Comparison of ENCODE assay signal across 35 mouse cellular contexts in the genomic region with DNA sequence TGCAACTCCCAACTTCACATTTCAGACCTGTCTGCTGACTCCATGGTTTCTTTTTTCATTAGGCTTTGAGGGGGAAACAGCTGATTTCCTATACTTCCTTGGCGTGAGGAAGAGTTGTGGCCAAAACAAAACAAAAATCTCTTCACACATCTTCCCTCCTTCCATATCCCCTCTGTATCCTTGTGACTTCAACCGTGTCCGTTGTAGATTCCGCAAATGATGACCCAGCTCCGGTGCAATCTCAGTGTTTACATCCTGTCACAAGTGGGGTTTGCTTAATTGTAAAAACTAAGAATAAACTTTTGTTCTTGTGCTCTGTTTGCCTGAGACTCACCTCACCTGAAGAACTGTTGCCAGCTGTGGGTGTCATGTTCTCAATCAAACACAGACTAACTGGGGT. TPM values are rescaled to one million over a fixed set of nuclear protein-coding genes. Genes with fewer than 3 reads are reported as not detected.
"Had no signal": no experiment of that assay in that cellular context is flagged by ENCODE, and none has a peak within 500 bp of the region (broad histone marks: within the 10 kb centered on the region; RNA-seq: fewer than 3 reads in every experiment).

No protein-coding gene starts in this region.

- H3K4me2 ChIP-seq: heart, embryonic 11.5 days; hindbrain, embryonic 12.5 days; hindbrain, embryonic 14.5 days; intestine, embryonic 15.5 days; limb, embryonic 12.5 days; liver, embryonic 13.5 days had no signal

- H3K9ac ChIP-seq: hindbrain, embryonic 12.5 days; hindbrain, embryonic 14.5 days; intestine, embryonic 15.5 days; limb, embryonic 12.5 days; liver, embryonic 13.5 days had no signal

- ATAC-seq: hindbrain, embryonic 16.5 days; inflammation-experienced regulatory T-cells, adult 6 months; intestine, embryonic 15.5 days; intestine, postnatal 0 days had no signal

- H3K9me3 ChIP-seq: hindbrain, embryonic 10.5 days; hindbrain, embryonic 12.5 days; intestine, embryonic 15.5 days; limb, embryonic 10.5 days; limb, embryonic 12.5 days; liver, embryonic 13.5 days had no signal

- H3K27ac ChIP-seq: gastrocnemius, adult 2 months; heart, adult 2 months; hindbrain, embryonic 10.5 days; hindbrain, embryonic 12.5 days; hindbrain, embryonic 14.5 days; intestine, embryonic 15.5 days; layer of hippocampus, adult 2 months; left cerebral cortex, adult 2 months; limb, embryonic 10.5 days; limb, embryonic 12.5 days; liver, embryonic 13.5 days had no signal

- DNase-seq: gastrocnemius, adult 2 months; gastrocnemius, postnatal 10 days; gastrocnemius, postnatal 25 days; heart, adult 2 months; heart, postnatal 10 days; heart, postnatal 4 days; kidney, adult 18-20 months; kidney, adult 8-10 months; kidney, postnatal 10 days; kidney, postnatal 25 days; kidney, postnatal 4 days; liver, embryonic 13.5 days had no signal

- H3K36me3 ChIP-seq: hindbrain, embryonic 10.5 days; hindbrain, embryonic 12.5 days; intestine, embryonic 15.5 days; limb, embryonic 10.5 days; limb, embryonic 12.5 days; liver, embryonic 13.5 days had no signal

- H3K4me3 ChIP-seq: gastrocnemius, adult 2 months; heart, adult 2 months; hindbrain, embryonic 10.5 days; hindbrain, embryonic 12.5 days; intestine, embryonic 15.5 days; layer of hippocampus, adult 2 months; left cerebral cortex, adult 2 months; limb, embryonic 10.5 days; limb, embryonic 12.5 days; liver, embryonic 13.5 days had no signal

RNA-seq across cellular contexts. Expression of gene Fcrlb, which starts 9.3 kb away (rescaled TPM):
- total RNA-seq: gastrocnemius, adult 2 months; gastrocnemius, postnatal 10 days; gastrocnemius, postnatal 25 days; gastrocnemius, postnatal 4 days; granulocyte monocyte progenitor cell, adult 5-6 weeks; heart, adult 2 months; heart, postnatal 10 days; heart, postnatal 25 days; heart, postnatal 4 days had no signal
- polyA plus RNA-seq: heart, adult 2 months; heart, embryonic 11.5 days; hindbrain, embryonic 10.5 days; hindbrain, embryonic 12.5 days; inflammation-experienced regulatory T-cells, adult 6 months; kidney, embryonic 14.5 days; limb, embryonic 10.5 days; limb, embryonic 12.5 days; liver, embryonic 13.5 days had no signal

RNA-seq across cellular contexts. Expression of gene Gm26620, which starts 18.6 kb away (rescaled TPM):
- total RNA-seq: granulocyte monocyte progenitor cell, adult 5-6 weeks had no signal
- polyA plus RNA-seq: heart, embryonic 14.5 days; hindbrain, embryonic 10.5 days; hindbrain, embryonic 12.5 days; kidney, embryonic 14.5 days had no signal

RNA-seq across cellular contexts. Expression of gene Fcrla, which starts 23.9 kb away (rescaled TPM):
- total RNA-seq: gastrocnemius, adult 2 months; gastrocnemius, postnatal 25 days; granulocyte monocyte progenitor cell, adult 5-6 weeks; layer of hippocampus, adult 2 months; layer of hippocampus, postnatal 10 days; layer of hippocampus, postnatal 25 days; left cerebral cortex, adult 2 months; left cerebral cortex, postnatal 14 days; left cerebral cortex, postnatal 36 days had no signal
- polyA plus RNA-seq: frontal cortex, adult 2 months; hindbrain, embryonic 10.5 days; hindbrain, embryonic 12.5 days; hindbrain, embryonic 14.5 days; hindbrain, embryonic 16.5 days; intestine, embryonic 15.5 days; intestine, postnatal 0 days; kidney, embryonic 14.5 days; kidney, embryonic 16.5 days; limb, embryonic 10.5 days; limb, embryonic 12.5 days had no signal
